Comparison of ENCODE assay signal across 8 mouse cellular contexts in the genomic region with DNA sequence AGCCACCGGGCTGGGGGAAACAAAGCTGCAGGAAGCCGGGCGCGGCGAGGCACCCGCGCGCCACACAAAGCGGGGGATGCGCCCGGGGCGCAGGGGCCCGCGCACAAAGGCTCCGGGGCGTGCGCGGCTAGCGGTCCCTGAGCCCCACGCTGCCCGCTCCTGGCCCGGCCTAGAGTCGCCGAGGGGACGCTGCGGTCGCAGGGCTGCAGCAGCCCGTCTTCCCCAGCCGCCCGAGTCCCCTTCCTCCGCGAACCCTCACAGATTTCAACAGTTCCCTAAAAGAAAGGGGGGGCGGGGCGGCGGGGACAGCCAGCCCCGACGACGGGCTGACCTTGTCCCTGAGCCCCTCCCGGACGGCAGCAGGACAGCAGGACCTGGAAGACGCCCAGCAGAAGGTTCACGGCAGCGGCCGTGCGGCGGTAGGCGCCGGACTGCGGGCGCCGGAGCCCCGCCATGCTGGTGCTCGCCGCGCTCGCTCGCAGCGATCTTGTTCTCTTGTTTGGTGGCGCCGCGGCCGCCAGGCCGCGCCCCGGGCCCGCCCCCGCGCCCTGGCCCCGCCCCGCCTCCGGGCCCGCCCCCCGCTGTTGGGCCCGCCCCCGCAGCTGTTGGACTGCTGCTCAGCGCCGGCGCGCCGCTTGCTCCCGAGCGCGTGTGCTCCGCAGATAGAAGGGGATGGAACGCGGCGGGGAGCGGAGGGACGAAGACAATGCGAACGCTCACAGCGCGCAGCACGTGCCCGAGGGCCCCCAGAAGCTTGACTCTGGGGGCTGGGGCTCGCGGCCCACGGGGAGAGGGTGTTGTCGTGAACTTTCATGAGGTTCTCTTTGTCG. TPM values are rescaled to one million over a fixed set of nuclear protein-coding genes. Genes with fewer than 3 reads are reported as not detected.
DNase-seq lines count a peak whose midpoint lies in the region; ATAC-seq lines count a peak whose summit lies in the region.

A gene (minus strand): TSS at position 530 of the 830 bp plus-strand sequence.

- H3K36me3 ChIP-seq in hindbrain, embryonic 12.5 days, result no peaks in the 10 kb centered on the region

- H3K4me3 ChIP-seq in hindbrain, embryonic 12.5 days, result peak within 1 kb of the TSS; percentile 80

- DNase-seq in R1 (ENCODE audit: low read depth, low spot score), result peak; percentile 92
- DNase-seq in cerebellum, postnatal 10 days, result peak; percentile 95 to 97
- peak; percentile 55 to 62 for DNase-seq in frontal cortex, postnatal 14 days (ENCODE audit: low spot score in 2 of 2)
- DNase-seq in layer of hippocampus, postnatal 36 days, result peak; percentile 64 to 72
- peak; percentile 65 for DNase-seq in lung, postnatal 25 days (ENCODE audit: low spot score)
- DNase-seq in retina, embryonic 14.5 days (ENCODE audit: low spot score), result peak; percentile 91
- peak; percentile 63 for DNase-seq in urinary bladder, adult 2 months (ENCODE audit: low spot score)

- ATAC-seq in hindbrain, embryonic 12.5 days (ENCODE audit: low FRiP score), result peak; percentile 94

- H3K27ac ChIP-seq in hindbrain, embryonic 12.5 days, result peak within 1 kb of the TSS; percentile 94

- no peaks in the 10 kb centered on the region for H3K27me3 ChIP-seq in hindbrain, embryonic 12.5 days

- H3K9ac ChIP-seq in hindbrain, embryonic 12.5 days, result peak within 1 kb of the TSS; percentile 88

- H3K4me2 ChIP-seq in hindbrain, embryonic 12.5 days (replicated peaks), result peak within 1 kb of the TSS; percentile 88

- 2% methylated on average over 93 of the region's 100 CpGs for WGBS in hindbrain, embryonic 12.5 days

- no peaks in the 10 kb centered on the region for H3K9me3 ChIP-seq in hindbrain, embryonic 12.5 days (replicated peaks)

- peaks cover 30% of the 10 kb centered on the region for H3K4me1 ChIP-seq in hindbrain, embryonic 12.5 days

RNA-seq across cellular contexts. Expression of the gene that starts here (rescaled TPM):
- 81.5 and 84.3 TPM in 2 replicates for polyA plus RNA-seq in hindbrain, embryonic 12.5 days (2016; fragmentation: Nextera tagmentation; extraction: Ambion mirVana)
- total RNA-seq in layer of hippocampus, postnatal 36 days (2021), result 10 to 100 TPM; 30.8 to 37.4 TPM
- polyA plus RNA-seq in urinary bladder, adult 2 months (2012; rRNA removed), result 21.4 and 23.7 TPM in 2 replicates

Comparison
In these comparisons a context has a peak if more than half of its experiments do, and no peak if none do; other contexts are left out.
1. Peak in every context shown above with its lines: DNase-seq, ATAC-seq, H3K4me3 ChIP-seq and H3K27ac ChIP-seq.